Mouse (Mus musculus): ENCODE measurements around the gene Kantr. TPM values are rescaled to one million over a fixed set of nuclear protein-coding genes. Genes with fewer than 3 reads are reported as not detected.
A peak's percentile ranks its signal among the peaks of the same experiment; 100 is the strongest.
"Not testable (repeated sequence)": the region's sequence is repeated elsewhere in the genome, so short reads cannot be mapped to it uniquely, and the experiment has no call there.

Kantr gene
- polyA plus RNA-seq, 1 experiment: 29.5 TPM

DNA sequence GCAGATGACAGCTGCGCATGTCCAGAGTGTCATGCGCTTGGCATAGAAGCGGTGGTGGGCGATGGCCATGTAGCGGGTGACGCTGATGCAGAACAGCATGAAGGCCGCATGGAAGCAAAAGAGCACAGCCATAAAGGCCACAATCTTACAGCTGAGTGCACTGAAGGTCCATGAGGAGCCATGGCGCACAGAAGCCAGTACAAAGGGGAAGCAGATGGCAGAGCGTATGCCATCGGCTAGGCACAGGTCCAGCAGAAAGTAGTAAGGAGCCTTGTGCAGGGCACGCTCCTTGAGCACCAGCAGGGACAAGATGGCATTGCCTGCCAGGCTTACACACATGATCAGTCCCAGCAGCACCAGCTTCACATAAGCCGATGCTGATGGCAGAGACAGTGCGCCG is 19.7 kb upstream of the Kantr start:
- H3K9ac ChIP-seq (ENCODE audit: low read depth, poor library complexity, severe bottlenecking): no peak overlapping the region
- no peaks in the 10 kb centered on the region for H3K27me3 ChIP-seq (ENCODE audit: control insufficient read depth, insufficient read depth, low read length, poor library complexity, severe bottlenecking)
- H3K36me3 ChIP-seq (ENCODE audit: control insufficient read depth, insufficient read depth, low read length, poor library complexity, severe bottlenecking): no peaks in the 10 kb centered on the region
- no peak overlapping the region for H3K27ac ChIP-seq (ENCODE audit: insufficient read depth, low read length)
- no peak overlapping the region for H3K4me3 ChIP-seq (ENCODE audit: low read depth, low read length)
- no peaks in the 10 kb centered on the region for H3K4me1 ChIP-seq (ENCODE audit: control insufficient read depth, insufficient read depth, low read length)
- no peak for TF ChIP-seq EP300 (IDR thresholded peaks at IDR 0.05; ENCODE audit: insufficient read depth, low read depth, low read length)
- TF ChIP-seq CTCF (IDR thresholded peaks at IDR 0.05; ENCODE audit: low read depth, low read length): no peak
- TF ChIP-seq POLR2A (IDR thresholded peaks at IDR 0.05; ENCODE audit: insufficient read depth, low read length): no peak
- no peaks in the 10 kb centered on the region for H3K9me3 ChIP-seq (replicated peaks; ENCODE audit: control insufficient read depth, insufficient read depth, low read length, poor library complexity, severe bottlenecking)

DNA sequence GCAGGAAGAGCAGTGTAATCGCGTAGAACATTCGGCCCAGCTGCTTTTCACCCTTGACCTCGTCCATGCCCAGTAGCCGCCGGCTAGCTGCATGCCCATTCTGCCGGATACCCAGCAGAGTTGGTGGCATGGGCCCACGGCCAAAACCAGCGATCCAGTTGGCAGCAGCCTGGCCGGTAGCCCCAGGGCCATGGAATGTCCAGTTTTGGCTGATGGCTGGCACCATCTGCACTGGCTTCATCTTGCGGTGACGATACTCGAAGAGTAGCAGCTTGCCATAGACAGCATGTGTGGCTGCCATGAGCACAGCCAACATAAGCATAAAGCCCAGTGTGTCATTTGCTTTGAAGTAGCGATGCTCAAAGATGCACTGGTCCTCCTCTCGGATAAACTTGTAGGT is 19.3 kb upstream of the Kantr start:
- Histone ChIP-seq H3K27me3 (ENCODE audit: control insufficient read depth, insufficient read depth, low read length, poor library complexity, severe bottlenecking) (no peaks in the 10 kb centered on the region), H3K36me3 (ENCODE audit: control insufficient read depth, insufficient read depth, low read length, poor library complexity, severe bottlenecking) (no peaks in the 10 kb centered on the region), H3K27ac (ENCODE audit: insufficient read depth, low read length) (no peak overlapping the region), H3K4me3 (ENCODE audit: low read depth, low read length) (no peak overlapping the region), H3K9ac (ENCODE audit: low read depth, poor library complexity, severe bottlenecking) (no peak overlapping the region), H3K9me3 (replicated peaks; ENCODE audit: control insufficient read depth, insufficient read depth, low read length, poor library complexity, severe bottlenecking) (no peaks in the 10 kb centered on the region), H3K4me1 (ENCODE audit: control insufficient read depth, insufficient read depth, low read length) (no peaks in the 10 kb centered on the region)
- TF ChIP-seq CTCF (IDR thresholded peaks at IDR 0.05; ENCODE audit: low read depth, low read length) (no peak), POLR2A (IDR thresholded peaks at IDR 0.05; ENCODE audit: insufficient read depth, low read length) (no peak), EP300 (IDR thresholded peaks at IDR 0.05; ENCODE audit: insufficient read depth, low read depth, low read length) (no peak)

DNA sequence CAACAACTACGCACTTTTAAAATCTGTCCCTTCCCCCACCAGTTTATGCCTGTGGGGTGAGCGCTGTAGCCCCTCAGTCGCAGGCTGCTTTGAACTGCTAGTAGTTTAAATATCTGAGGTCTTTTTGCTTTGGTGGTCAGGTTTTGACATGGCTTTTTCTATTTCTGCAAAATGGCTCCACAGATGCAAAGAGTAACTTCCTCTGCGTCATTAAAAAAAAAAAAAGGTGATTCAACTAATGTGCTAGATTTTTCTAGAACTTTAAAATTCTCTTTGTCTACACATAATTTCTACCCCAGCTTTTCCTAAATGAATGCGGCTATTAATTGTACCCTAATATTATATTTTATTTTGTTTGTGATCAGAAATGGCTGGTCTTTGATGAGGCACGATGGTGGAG is 15.6 kb upstream of the Kantr start:
- no peak overlapping the region for H3K27ac ChIP-seq (ENCODE audit: insufficient read depth, low read length)
- H3K4me1 ChIP-seq (ENCODE audit: control insufficient read depth, insufficient read depth, low read length): no peaks in the 10 kb centered on the region
- no peaks in the 10 kb centered on the region for H3K27me3 ChIP-seq (ENCODE audit: control insufficient read depth, insufficient read depth, low read length, poor library complexity, severe bottlenecking)
- no peak for TF ChIP-seq CTCF (IDR thresholded peaks at IDR 0.05; ENCODE audit: low read depth, low read length)
- TF ChIP-seq EP300 (IDR thresholded peaks at IDR 0.05; ENCODE audit: insufficient read depth, low read depth, low read length): no peak
- TF ChIP-seq POLR2A (IDR thresholded peaks at IDR 0.05; ENCODE audit: insufficient read depth, low read length): no peak
- H3K9me3 ChIP-seq (replicated peaks; ENCODE audit: control insufficient read depth, insufficient read depth, low read length, poor library complexity, severe bottlenecking): no peaks in the 10 kb centered on the region
- peaks cover 10% of the 10 kb centered on the region for H3K36me3 ChIP-seq (ENCODE audit: control insufficient read depth, insufficient read depth, low read length, poor library complexity, severe bottlenecking)
- peak overlapping the region; percentile 36 for H3K9ac ChIP-seq (ENCODE audit: low read depth, poor library complexity, severe bottlenecking)
- peak overlapping the region; percentile 78 for H3K4me3 ChIP-seq (ENCODE audit: low read depth, low read length)

DNA sequence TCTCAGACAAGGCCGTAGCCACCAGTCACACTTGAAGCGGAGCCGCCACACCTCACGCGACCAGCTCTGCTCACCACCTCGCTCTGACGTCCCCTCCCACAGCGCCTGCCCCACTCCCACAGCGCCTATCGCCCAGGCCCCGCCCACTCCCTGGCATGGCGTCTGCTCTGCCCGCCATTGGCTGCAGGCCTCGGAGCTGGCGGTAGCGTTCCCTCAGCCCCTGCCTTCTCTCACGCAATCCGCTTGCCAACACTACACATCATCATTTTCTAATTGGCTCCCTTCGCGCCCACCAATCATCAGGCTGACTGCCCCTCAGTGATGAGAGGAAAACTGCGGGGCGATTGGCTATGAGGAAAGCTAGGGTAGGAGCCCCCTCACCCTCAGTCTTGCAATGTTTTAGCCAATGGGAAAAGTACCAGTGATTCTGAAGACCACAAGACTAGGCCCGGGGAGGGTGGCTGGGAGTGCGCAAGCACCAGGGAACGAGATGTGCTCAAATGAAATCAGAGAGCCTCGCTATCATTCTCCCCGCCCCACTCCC is 15.1 kb upstream of the Kantr start, which contains the start of gene Tspyl2:
Gene Tspyl2 (minus strand): TSS at position 68 of the 544 bp plus-strand sequence.
- Histone ChIP-seq H3K9me3 (replicated peaks; ENCODE audit: control insufficient read depth, insufficient read depth, low read length, poor library complexity, severe bottlenecking) (no peaks in the 10 kb centered on the region), H3K27me3 (ENCODE audit: control insufficient read depth, insufficient read depth, low read length, poor library complexity, severe bottlenecking) (no peaks in the 10 kb centered on the region), H3K27ac (ENCODE audit: insufficient read depth, low read length) (no peak within 1 kb of the TSS), H3K4me3 (ENCODE audit: low read depth, low read length) (peak within 1 kb of the TSS; percentile 78), H3K36me3 (ENCODE audit: control insufficient read depth, insufficient read depth, low read length, poor library complexity, severe bottlenecking) (peaks cover 10% of the 10 kb centered on the region), H3K4me1 (ENCODE audit: control insufficient read depth, insufficient read depth, low read length) (no peaks in the 10 kb centered on the region), H3K9ac (ENCODE audit: low read depth, poor library complexity, severe bottlenecking) (peak within 1 kb of the TSS; percentile 78)
- TF ChIP-seq POLR2A (IDR thresholded peaks at IDR 0.05; ENCODE audit: insufficient read depth, low read length) (peak; percentile 52), EP300 (IDR thresholded peaks at IDR 0.05; ENCODE audit: insufficient read depth, low read depth, low read length) (no peak)

DNA sequence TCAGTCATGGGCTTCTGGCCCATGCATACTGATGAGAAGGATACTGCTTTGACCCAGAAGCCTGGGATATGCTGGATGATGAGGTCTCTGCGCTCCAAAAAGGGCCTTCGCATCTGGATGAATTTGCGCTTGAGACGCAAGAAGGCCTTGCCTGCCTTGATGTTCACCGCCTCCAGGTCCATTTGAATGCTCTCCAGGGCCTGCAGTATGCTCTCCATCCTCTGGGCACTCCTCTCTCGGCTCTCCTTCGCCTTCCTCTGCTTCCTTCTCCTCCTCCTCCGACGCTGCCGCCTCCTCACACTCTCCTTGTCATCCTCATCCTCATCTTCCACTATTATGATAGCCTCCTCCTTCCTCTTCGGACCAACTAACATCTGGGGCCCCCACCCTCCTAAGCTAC is 14.2 kb upstream of the Kantr start:
- Histone ChIP-seq H3K27me3 (ENCODE audit: control insufficient read depth, insufficient read depth, low read length, poor library complexity, severe bottlenecking) (no peaks in the 10 kb centered on the region), H3K36me3 (ENCODE audit: control insufficient read depth, insufficient read depth, low read length, poor library complexity, severe bottlenecking) (peaks cover 10% of the 10 kb centered on the region), H3K27ac (ENCODE audit: insufficient read depth, low read length) (no peak overlapping the region), H3K9me3 (replicated peaks; ENCODE audit: control insufficient read depth, insufficient read depth, low read length, poor library complexity, severe bottlenecking) (no peaks in the 10 kb centered on the region), H3K9ac (ENCODE audit: low read depth, poor library complexity, severe bottlenecking) (peak overlapping the region; percentile 78), H3K4me1 (ENCODE audit: control insufficient read depth, insufficient read depth, low read length) (no peaks in the 10 kb centered on the region), H3K4me3 (ENCODE audit: low read depth, low read length) (peak overlapping the region; percentile 78)
- TF ChIP-seq CTCF (IDR thresholded peaks at IDR 0.05; ENCODE audit: low read depth, low read length): no peak
- no peak for TF ChIP-seq POLR2A (IDR thresholded peaks at IDR 0.05; ENCODE audit: insufficient read depth, low read length)
- no peak for TF ChIP-seq EP300 (IDR thresholded peaks at IDR 0.05; ENCODE audit: insufficient read depth, low read depth, low read length)

DNA sequence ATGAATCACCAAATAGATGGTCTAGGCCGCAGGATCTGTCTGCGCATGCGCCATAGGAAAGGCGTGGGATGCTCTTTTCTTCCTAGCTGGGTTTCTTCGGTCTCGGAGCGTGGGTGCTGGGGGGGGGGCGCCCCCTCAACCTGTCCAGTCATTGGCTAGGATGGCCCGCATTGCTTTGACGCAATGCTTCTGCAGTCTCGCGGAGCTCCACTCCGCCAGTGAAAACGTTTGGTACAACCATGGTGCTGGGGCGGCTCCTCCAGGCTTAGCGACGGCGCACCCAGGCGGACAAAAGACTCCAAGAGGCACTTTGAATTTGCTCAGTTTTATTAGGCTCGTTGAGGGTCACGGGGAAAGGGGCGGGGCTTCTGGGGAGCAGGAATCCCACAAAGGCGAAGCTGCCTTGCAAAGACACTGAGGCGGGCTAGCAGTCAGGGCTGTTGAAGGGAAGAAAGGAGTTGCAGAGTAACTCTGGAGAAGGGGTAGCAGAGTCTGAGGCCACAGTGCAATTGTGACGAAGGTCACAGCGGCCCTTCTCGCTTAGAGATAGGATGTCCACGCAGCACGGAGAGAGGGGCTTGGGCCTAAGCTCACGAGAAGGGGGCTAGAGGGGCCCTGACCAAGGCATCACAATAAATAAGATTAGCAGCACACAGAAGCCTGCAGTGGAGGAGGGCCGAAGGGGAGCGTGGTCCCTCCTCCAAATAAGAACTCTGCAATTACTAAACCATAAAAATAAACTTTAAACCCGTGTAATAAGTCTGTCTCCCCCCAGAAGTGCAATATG is 9.4 kb upstream of the Kantr start:
- H3K36me3 ChIP-seq (ENCODE audit: control insufficient read depth, insufficient read depth, low read length, poor library complexity, severe bottlenecking): peaks cover 10% of the 10 kb centered on the region
- H3K27me3 ChIP-seq (ENCODE audit: control insufficient read depth, insufficient read depth, low read length, poor library complexity, severe bottlenecking): no peaks in the 10 kb centered on the region
- no peaks in the 10 kb centered on the region for H3K9me3 ChIP-seq (replicated peaks; ENCODE audit: control insufficient read depth, insufficient read depth, low read length, poor library complexity, severe bottlenecking)
- no peaks in the 10 kb centered on the region for H3K4me1 ChIP-seq (ENCODE audit: control insufficient read depth, insufficient read depth, low read length)
- TF ChIP-seq CTCF (IDR thresholded peaks at IDR 0.05; ENCODE audit: low read depth, low read length) (no peak), POLR2A (IDR thresholded peaks at IDR 0.05; ENCODE audit: insufficient read depth, low read length) (peak; percentile 30), EP300 (IDR thresholded peaks at IDR 0.05; ENCODE audit: insufficient read depth, low read depth, low read length) (no peak)
- peak overlapping the region; percentile 55 for H3K27ac ChIP-seq (ENCODE audit: insufficient read depth, low read length)
- H3K9ac ChIP-seq (ENCODE audit: low read depth, poor library complexity, severe bottlenecking): peak overlapping the region; percentile 49
- peak overlapping the region; percentile 74 for H3K4me3 ChIP-seq (ENCODE audit: low read depth, low read length)

DNA sequence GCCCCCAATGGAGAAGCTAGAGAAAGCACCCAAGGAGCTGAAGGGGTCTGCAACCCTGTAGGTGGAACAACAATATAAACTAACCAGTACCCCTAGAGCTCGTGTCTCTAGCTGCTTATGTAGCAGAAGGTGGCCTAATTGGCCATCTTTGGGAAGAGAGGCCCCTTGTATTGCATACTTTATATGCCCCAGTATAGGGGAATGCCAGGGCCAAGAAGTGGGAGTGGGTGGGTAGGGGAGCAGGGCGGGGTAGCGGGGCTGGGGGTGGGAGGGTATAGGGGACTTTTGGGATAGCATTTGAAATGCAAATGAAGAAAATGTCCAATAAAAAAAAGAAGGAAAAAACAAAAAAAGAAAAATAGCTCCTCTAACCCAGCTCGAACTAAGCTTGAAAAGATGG is 8.8 kb upstream of the Kantr start:
- H3K27me3 ChIP-seq (ENCODE audit: control insufficient read depth, insufficient read depth, low read length, poor library complexity, severe bottlenecking); H3K27ac ChIP-seq (ENCODE audit: insufficient read depth, low read length); H3K4me1 ChIP-seq (ENCODE audit: control insufficient read depth, insufficient read depth, low read length); H3K9me3 ChIP-seq (replicated peaks; ENCODE audit: control insufficient read depth, insufficient read depth, low read length, poor library complexity, severe bottlenecking): not testable (repeated sequence)
- Histone ChIP-seq H3K9ac (ENCODE audit: low read depth, poor library complexity, severe bottlenecking) (peak overlapping the region; percentile 49), H3K36me3 (ENCODE audit: control insufficient read depth, insufficient read depth, low read length, poor library complexity, severe bottlenecking) (peaks cover 10% of the 10 kb centered on the region), H3K4me3 (ENCODE audit: low read depth, low read length) (peak overlapping the region; percentile 74)

DNA sequence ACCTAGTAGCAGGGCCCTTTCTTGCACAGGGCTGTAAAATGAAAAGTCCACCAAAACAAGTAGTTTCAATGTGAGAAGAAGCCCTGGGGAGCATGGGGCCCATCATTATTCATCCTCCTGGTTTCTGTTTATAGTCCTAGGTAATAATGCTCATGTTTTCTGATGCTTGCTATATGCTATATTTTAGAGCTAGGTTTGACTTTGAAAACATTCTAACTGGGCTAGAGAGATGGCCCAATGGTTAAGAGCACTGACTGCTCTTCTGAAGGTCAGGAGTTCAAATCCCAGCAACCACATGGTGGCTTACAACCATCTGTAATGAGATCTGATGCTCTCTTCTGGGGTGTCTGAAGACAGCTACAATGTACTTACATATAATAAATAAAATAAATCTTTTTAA is 2.1 kb upstream of the Kantr start:
- not testable (repeated sequence) for H3K27ac ChIP-seq (ENCODE audit: insufficient read depth, low read length); H3K9ac ChIP-seq (ENCODE audit: low read depth, poor library complexity, severe bottlenecking); H3K4me3 ChIP-seq (ENCODE audit: low read depth, low read length); H3K4me1 ChIP-seq (ENCODE audit: control insufficient read depth, insufficient read depth, low read length); H3K9me3 ChIP-seq (replicated peaks; ENCODE audit: control insufficient read depth, insufficient read depth, low read length, poor library complexity, severe bottlenecking); H3K27me3 ChIP-seq (ENCODE audit: control insufficient read depth, insufficient read depth, low read length, poor library complexity, severe bottlenecking); H3K36me3 ChIP-seq (ENCODE audit: control insufficient read depth, insufficient read depth, low read length, poor library complexity, severe bottlenecking)

All from ES-Bruce4 (cell line).